Mouse (Mus musculus) left cerebral cortex, postnatal 36 days (tissue): ENCODE results near the gene Tnrc6b. TPM values are rescaled to one million over a fixed set of nuclear protein-coding genes. Genes with fewer than 3 reads are reported as not detected.
"Not testable (repeated sequence)": the region's sequence is repeated elsewhere in the genome, so short reads cannot be mapped to it uniquely, and the experiment has no call there.

Experiments
- DNase-seq, 2 experiments: peaks; one replicate each; pipeline ENCODE4 v3.0.0; 2021 to 2022; ENCODE audit warnings: low spot score in 2 of 2, mixed read lengths in 1 of 2
- intact Hi-C: fragments of 180-260 bp; cut with DNase I; formaldehyde crosslinking; loops from one replicate; pipeline ENCODE4 v1.15.1; 2025
- total RNA-seq, 2 experiments: library from RNA; stranded (reverse); gene quantifications; 2 replicates each; pipeline ENCODE4 v1.2.3; 2021

Gene Tnrc6b
- total RNA-seq, 2 experiments from 2014 or later: 107 to 142 TPM

- intact Hi-C loops: no loop called here
- DNase-seq: no peak
Observed at GRCm38 (mm10) chr15:80731511-80731910, 20.4 kb downstream of the Tnrc6b start.

GRCm38 (mm10) chr15:80732266-80733030 is 21.3 kb downstream of the Tnrc6b start:
- intact Hi-C loops: no loop called here
- DNase-seq: no peak

DNA sequence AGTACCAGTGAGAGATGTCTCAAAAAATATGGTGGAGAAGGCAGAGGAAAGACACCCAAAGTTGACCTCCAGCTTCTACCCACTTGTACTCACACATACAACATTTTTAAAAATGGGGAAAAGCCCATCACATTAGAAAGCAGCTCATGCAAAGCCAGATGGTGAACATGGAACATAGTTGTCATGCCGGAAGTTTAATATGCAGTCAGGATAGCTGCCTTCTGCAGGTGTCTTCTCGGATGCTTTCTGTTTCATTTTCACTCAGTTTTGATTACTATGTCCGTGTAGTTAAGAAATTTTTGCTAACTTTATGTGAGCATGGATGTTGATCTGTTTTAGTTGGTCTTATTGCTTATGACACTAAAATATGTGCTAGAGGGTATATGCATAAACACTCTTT is 24.2 kb downstream of the Tnrc6b start:
- DNase-seq: no peak
- intact Hi-C loops: no loop called here

GRCm38 (mm10) chr15:80735708-80736107 is 24.6 kb downstream of the Tnrc6b start:
- DNase-seq, intact Hi-C loops: not testable (repeated sequence)

DNA sequence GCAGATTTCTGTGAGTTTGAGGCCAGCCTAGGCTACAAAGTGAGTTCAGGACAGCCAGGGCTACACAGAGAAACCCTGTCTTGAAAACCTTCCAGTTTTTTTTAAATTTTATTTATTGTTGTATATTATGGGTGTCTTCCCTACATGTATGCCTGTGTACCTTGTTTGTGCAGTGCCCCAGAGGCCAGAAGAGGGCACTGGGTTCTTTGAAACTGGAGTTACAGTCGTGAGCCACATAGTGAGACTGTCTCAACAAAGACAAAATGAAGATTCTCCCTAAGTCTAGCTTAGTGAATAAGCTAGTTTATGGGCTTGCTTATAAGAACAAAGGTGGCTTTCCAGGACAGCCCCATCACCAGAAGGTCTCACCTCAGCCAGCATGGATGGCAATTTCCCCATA is 25.4 kb downstream of the Tnrc6b start:
- no peak for DNase-seq
- intact Hi-C loops: no loop called here

- no peak for DNase-seq
Observed at GRCm38 (mm10) chr15:80738244-80738643, 27.1 kb downstream of the Tnrc6b start.

GRCm38 (mm10) chr15:80739972-80740371 is 28.9 kb downstream of the Tnrc6b start:
- intact Hi-C loops: no loop called here

More at GRCm38 (mm10) chr15:80738244-80738643, 27.1 kb downstream of the Tnrc6b start:
- intact Hi-C loops: no loop called here

GRCm38 (mm10) chr15:80741836-80742235 is 30.7 kb downstream of the Tnrc6b start:
- no peak for DNase-seq
- intact Hi-C loops: no loop called here

More at GRCm38 (mm10) chr15:80739972-80740371, 28.9 kb downstream of the Tnrc6b start:
- DNase-seq: no peak

GRCm38 (mm10) chr15:80742991-80743474 is 31.9 kb downstream of the Tnrc6b start:
- intact Hi-C loops: no loop called here

GRCm38 (mm10) chr15:80743606-80744005 is 32.5 kb downstream of the Tnrc6b start:
- DNase-seq: no peak
- intact Hi-C loops: no loop called here

More at GRCm38 (mm10) chr15:80742991-80743474, 31.9 kb downstream of the Tnrc6b start:
- DNase-seq: no peak

GRCm38 (mm10) chr15:80744667-80745422 is 33.7 kb downstream of the Tnrc6b start:
- intact Hi-C loops: no loop called here
- no peak for DNase-seq

DNA sequence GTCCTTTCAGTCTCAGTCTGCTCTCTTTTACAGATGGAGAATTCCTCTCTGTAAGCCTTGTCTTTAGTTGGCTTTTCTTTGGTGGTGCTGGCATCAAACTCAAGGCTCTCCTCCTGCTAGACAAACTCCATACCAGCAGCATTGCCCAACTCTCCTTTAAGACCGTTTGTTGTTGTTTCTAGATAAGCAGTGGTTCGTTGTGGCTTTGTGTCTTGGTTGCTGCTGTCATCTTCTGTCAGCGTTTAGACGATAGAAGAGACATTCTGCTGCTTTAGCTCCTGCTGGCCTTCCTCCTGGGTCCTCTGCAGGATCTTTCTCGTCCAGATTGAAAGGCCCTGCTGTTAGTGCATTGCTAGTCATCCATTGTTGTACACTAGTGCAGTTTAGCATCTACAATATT is 37.9 kb downstream of the Tnrc6b start:
- no peak for DNase-seq
- intact Hi-C loops: no loop called here

DNA sequence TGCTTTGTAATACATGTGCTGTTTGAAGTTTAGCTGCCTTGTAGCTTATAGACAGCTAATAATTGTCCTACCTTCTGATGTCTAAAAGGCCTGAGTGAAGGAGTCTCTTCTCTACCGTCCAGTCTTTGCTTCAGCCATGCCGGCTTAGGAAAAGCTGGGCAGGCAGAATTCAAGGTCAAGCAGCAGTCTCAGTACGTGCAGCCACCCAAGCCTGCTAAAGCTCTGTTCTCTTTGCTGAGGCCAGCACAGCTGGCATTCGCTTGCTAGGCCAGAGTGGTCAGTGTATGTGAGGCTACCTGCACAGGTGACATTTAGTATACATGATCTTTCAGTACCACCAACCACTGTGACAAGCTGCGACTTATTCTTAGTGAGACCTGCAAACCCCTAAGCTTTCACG is 42.2 kb downstream of the Tnrc6b start:
- intact Hi-C loops: no loop called here
- no peak for DNase-seq

- no peak for DNase-seq
- intact Hi-C loops: no loop called here
Observed at GRCm38 (mm10) chr15:80754103-80754502, 43.0 kb downstream of the Tnrc6b start.

DNA sequence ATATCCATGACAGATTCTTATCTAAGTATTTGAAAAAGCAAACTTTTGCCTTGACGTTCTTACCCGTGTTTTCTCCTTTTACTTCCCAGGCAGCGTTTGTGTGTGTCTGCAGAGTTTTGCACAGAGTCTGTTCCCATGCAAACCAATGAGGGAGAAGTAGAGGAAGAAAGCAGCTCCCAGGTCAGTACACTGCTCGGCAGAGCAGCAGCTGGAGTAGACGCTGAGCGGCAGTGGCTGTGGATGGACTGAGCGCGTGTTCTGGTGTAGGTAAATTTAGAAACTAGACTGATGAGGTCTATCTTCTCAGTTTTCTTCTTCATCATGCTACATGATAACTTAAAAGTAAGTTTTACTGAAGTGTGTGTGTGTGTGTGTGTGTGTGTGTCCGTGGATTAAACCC is 48.3 kb downstream of the Tnrc6b start:
- DNase-seq: no peak
- intact Hi-C loops: no loop called here

- DNase-seq: no peak
- intact Hi-C loops: no loop called here
Observed at GRCm38 (mm10) chr15:80760504-80760903, 49.4 kb downstream of the Tnrc6b start.

- DNase-seq: no peak
- intact Hi-C loops: no loop called here
Observed at GRCm38 (mm10) chr15:80760935-80761334, 49.8 kb downstream of the Tnrc6b start.

DNA sequence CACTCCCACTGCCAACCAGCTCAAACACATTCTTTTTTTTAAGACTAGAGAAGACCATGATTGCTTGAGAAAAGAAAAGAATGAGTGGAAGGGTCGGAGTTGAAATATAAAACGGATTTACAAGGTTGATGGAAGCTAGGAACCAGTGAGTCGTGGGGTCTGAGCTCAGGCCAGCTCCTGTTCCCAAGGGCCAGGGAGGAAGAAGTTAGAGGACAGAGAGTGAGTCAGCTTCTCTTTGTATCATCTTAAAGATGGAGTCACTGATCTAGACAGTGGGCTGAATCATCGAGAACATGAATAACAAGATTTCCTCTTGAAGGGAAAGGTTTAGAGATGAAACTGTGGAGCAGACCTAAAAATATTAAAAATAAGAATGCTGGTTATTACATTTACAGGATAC is 51.5 kb downstream of the Tnrc6b start:
- no peak for DNase-seq
- intact Hi-C loops: no loop called here

- DNase-seq: no peak
- intact Hi-C loops: no loop called here
Observed at GRCm38 (mm10) chr15:80764666-80765065, 53.6 kb downstream of the Tnrc6b start.

GRCm38 (mm10) chr15:80765381-80765780 is 54.3 kb downstream of the Tnrc6b start:
- DNase-seq: no peak
- intact Hi-C loops: no loop called here

GRCm38 (mm10) chr15:80768216-80768615 is 57.1 kb downstream of the Tnrc6b start:
- intact Hi-C loops: no loop called here
- no peak for DNase-seq
